Mouse (Mus musculus): Measurements from ENCODE around the gene Helq. TPM values are rescaled to one million over a fixed set of nuclear protein-coding genes. Genes with fewer than 3 reads are reported as not detected.

Gene Helq
- polyA plus RNA-seq, 1 experiment from 2014 or later, result 12.9 TPM

DNA sequence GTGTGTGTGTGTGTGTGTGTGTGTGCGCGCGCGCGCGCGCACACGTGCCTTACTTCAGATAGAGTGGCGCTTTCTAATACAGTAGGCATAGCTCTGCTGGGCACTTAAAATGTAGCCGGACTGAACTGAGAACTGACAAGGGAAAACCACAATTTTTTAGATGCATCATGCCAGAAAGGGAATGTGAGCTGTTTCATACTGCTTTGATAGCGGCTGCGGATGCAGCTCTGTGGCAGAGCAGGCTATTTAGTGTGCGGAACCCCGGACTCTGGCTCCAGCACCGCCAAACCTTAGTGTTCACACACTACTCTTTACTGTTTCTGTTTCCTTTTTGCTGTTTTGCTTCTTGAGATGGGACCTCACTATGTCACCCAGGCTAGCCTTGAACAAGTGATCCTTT, 81.6 kb downstream of the Helq start:
- no peak for ATAC-seq (ENCODE audit: low FRiP score, low TSS enrichment)
- no peak overlapping the region for H3K9ac ChIP-seq (replicated peaks; ENCODE audit: low read length)
- no peaks in the 10 kb centered on the region for H3K9me3 ChIP-seq (ENCODE audit: low read length)
- no peak overlapping the region for H3K4me2 ChIP-seq (replicated peaks; ENCODE audit: low read depth, low read length)
- WGBS, result 95% methylated on average over 15 of the region's 15 CpGs
- peaks cover 13% of the 10 kb centered on the region; the same call in 1 of the 2 replicates for H3K4me1 ChIP-seq (ENCODE audit: insufficient read depth, low read length)
- no peak overlapping the region for H3K4me3 ChIP-seq (ENCODE audit: low read length)
- H3K27ac ChIP-seq (ENCODE audit: low read length), result no peak overlapping the region
- H3K27me3 ChIP-seq (ENCODE audit: insufficient read depth, low read length), result 0 out of 2 replicates have a peak, but pooled peaks cover 3% of the 10 kb centered on the region
- no peaks in the 10 kb centered on the region for H3K36me3 ChIP-seq (ENCODE audit: insufficient read depth, low read length)

Other genes with a start within 250 kb of the Helq start
- gene Plac8, start 226.4 kb downstream of the Helq start, polyA plus RNA-seq (2015; fragmentation: Nextera tagmentation; extraction: Ambion mirVana), result 87.7 and 91.5 TPM in 2 replicates
- gene Coq2, start 123.5 kb downstream of the Helq start, polyA plus RNA-seq (2015; fragmentation: Nextera tagmentation; extraction: Ambion mirVana), result 68.5 and 70.3 TPM in 2 replicates
- 4.0 and 4.5 TPM in 2 replicates for gene Hpse, start 78.9 kb downstream of the Helq start, polyA plus RNA-seq (2015; fragmentation: Nextera tagmentation; extraction: Ambion mirVana)
- 137 and 142 TPM in 2 replicates for gene Mrps18c, start within 50 bp of the Helq start, polyA plus RNA-seq (2015; fragmentation: Nextera tagmentation; extraction: Ambion mirVana)
- 29.7 and 32.4 TPM in 2 replicates for gene Abraxas1, start 22.4 kb upstream of the Helq start, polyA plus RNA-seq (2015; fragmentation: Nextera tagmentation; extraction: Ambion mirVana)
- 1.4 and 1.7 TPM in 2 replicates for gene Gpat3, start 47.1 kb upstream of the Helq start, polyA plus RNA-seq (2015; fragmentation: Nextera tagmentation; extraction: Ambion mirVana)

Measured in kidney, embryonic 16.5 days (tissue).